Mouse (Mus musculus) liver, adult 2 months (tissue): ENCODE measurements at regions not wholly inside any gene's neighbourhood (a gene's known extent, or its start where the extent isn't known, plus 50 kb on each side); places are given as distances from the start of the nearest gene placed in this dataset.

Experiments
- DNase-seq: peaks from one replicate; pipeline ENCODE4 v3.0.0-alpha.2; 2011; ENCODE audit warnings: low read depth, low spot score; ENCODE audit errors: extremely low read depth
- H3K27ac ChIP-seq: fragments of 200-500 bp; replicated peaks from 2 replicates; pipeline ENCODE4 v1.5.1; 2012; ENCODE audit warnings: low read depth, mild to moderate bottlenecking, control low read depth, inconsistent platforms, low read length; ENCODE audit not compliant: insufficient read depth
- H3K27me3 ChIP-seq: fragments of 200-500 bp; 2 replicates; pipeline ENCODE4 v1.6.1; 2012; ENCODE audit warnings: mild to moderate bottlenecking, moderate library complexity, low read length, inconsistent platforms; ENCODE audit not compliant: control insufficient read depth, insufficient read depth
- H3K36me3 ChIP-seq: fragments of 200-500 bp; 2 replicates; pipeline ENCODE4 v1.6.1; 2012; ENCODE audit warnings: low read length, inconsistent platforms; ENCODE audit not compliant: control insufficient read depth, insufficient read depth
- H3K4me1 ChIP-seq: fragments of 200-500 bp; 2 replicates; pipeline ENCODE4 v1.6.1; 2011; ENCODE audit warnings: low read length; ENCODE audit not compliant: control insufficient read depth, insufficient read depth
- H3K4me3 ChIP-seq: fragments of 200-500 bp; 2 replicates; pipeline ENCODE4 v1.5.1; 2011; ENCODE audit warnings: low read depth, mild to moderate bottlenecking, control low read depth, low read length, moderate library complexity; ENCODE audit not compliant: insufficient read depth
- H3K79me2 ChIP-seq: fragments of 200-500 bp; 2 replicates; pipeline ENCODE4 v1.6.1; 2012; ENCODE audit warnings: inconsistent platforms, mild to moderate bottlenecking, low read length, moderate library complexity; ENCODE audit not compliant: control insufficient read depth, insufficient read depth
- H3K9ac ChIP-seq: fragments of 200-500 bp; 2 replicates; pipeline ENCODE4 v1.6.1; 2012; ENCODE audit warnings: low read depth, mild to moderate bottlenecking, control low read depth, inconsistent platforms, low read length
- CTCF ChIP-seq: fragments of 200-500 bp; IDR thresholded peaks from 2 replicates; pipeline ENCODE4 v1.5.1; 2011; ENCODE audit warnings: low read depth, low read length, control low read depth
- POLR2A ChIP-seq: fragments of 200-500 bp; IDR thresholded peaks from 2 replicates; pipeline ENCODE4 v1.6.1; 2011; ENCODE audit warnings: low read length, control low read depth; ENCODE audit not compliant: insufficient read depth; ENCODE audit errors: extremely low read depth
- WGBS: fragments of 180-500 bp; shearing (Covaris S2); methylation state at CpG from one replicate; pipeline ENCODE4 v1.1.7; 2018; 5-methylcytosine and 5-hydroxymethylcytosine counted together

DNA sequence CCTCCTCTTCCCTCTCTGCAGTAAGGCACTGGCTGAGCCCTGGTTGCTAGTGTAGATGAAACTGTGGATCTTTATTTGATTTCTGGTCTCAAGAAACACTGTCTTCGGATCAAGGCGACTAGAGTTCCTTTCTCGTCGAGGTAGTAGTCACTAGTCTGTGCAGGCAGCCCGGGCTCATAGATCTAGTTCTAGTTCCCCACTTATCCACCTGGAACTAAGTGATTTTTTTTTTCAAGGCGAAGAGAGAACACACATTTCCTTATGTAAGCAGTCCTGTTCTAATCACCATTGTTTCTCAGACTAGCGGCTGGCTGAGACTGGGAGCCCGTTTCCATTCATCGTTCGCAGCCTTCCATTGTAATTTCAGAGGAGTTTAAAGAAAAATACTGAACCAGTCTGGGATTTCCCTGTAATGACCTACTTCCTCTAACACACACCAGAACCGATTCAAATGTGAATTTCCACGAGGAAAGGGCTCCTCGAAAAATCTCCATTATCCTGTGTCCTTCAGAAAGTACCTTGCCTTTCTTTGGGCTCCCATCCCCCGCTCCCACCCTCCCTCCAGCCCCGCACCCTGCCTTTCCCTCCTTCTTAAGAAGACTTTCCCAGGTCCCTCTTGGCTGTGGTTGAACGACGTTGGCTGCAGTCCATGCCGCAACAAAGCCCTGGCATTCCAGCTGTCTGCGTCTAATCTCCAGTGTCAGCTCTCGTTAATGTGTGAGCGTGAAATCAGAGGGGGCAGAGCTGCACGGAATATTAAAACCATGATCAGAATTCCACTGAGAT lies 388.5 kb downstream of the Sorl1 start:
- WGBS: 4% methylated on average over 22 of the region's 22 CpGs
- peak overlapping the region; percentile 33; the same call in 1 of the 2 replicates for H3K4me3 ChIP-seq
- H3K4me1 ChIP-seq: no peaks in the 10 kb centered on the region; the same call in 1 of the 2 replicates
- H3K9ac ChIP-seq: no peak overlapping the region
- H3K27me3 ChIP-seq: peaks cover 3% of the 10 kb centered on the region; the same call in 1 of the 2 replicates
- H3K36me3 ChIP-seq: no peaks in the 10 kb centered on the region
- no peak for DNase-seq
- no peak overlapping the region for H3K27ac ChIP-seq
- TF ChIP-seq CTCF (no peak), POLR2A (no peak)
- no peaks in the 10 kb centered on the region for H3K79me2 ChIP-seq

DNA sequence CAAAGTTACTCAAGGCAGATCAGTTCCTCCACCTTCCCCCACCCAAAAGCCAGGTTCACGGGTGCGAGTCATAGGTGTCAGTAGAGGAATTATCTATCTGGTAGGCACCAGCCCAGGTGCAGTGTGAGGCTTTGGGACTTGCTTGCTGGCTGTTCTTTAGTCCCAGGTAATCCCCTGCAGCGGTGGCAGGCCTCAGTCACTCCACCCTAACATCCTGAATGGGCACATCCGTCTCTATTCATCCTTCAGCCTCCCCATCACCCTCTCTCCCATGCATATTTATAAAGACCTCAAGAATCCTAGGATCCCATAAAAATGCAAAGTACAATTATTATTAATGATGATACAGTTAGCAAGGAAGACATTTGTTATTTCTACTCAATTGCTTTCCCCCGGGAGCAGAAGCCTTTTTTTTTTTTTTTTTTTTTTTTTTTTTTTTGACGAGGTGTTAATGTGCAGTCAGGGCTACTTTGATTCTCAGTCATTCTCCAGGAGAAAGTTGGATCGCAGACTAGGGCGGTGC lies 389.1 kb downstream of the Sorl1 start:
- peaks cover 3% of the 10 kb centered on the region; the same call in 1 of the 2 replicates for H3K27me3 ChIP-seq
- H3K36me3 ChIP-seq: no peaks in the 10 kb centered on the region
- no peak overlapping the region for H3K27ac ChIP-seq
- no peak overlapping the region for H3K4me3 ChIP-seq
- TF ChIP-seq CTCF (no peak), POLR2A (no peak)
- H3K9ac ChIP-seq: no peak overlapping the region
- H3K4me1 ChIP-seq: no peaks in the 10 kb centered on the region; the same call in 1 of the 2 replicates
- WGBS: 45% methylated on average over 8 of the region's 8 CpGs
- H3K79me2 ChIP-seq: no peaks in the 10 kb centered on the region
- no peak for DNase-seq

DNA sequence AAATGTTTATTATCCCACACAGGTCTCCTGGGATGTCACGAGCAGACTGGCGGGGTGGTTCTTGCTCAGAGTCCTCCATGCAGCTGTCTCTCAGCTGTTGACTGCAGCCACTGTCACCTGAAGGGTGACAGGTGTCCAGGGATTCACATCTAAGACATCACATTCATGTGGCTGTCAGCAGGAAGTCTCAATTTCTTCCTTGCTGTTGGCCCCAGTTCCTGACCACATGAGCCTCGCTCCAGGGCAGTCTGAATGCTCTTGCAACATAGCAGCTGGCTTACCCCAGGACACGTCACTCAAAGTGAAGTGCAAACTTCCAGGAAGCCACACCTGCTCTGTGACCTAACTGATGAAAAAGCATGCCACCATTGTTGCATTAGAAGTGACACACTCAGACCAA lies 402.5 kb downstream of the Sorl1 start:
- TF ChIP-seq CTCF: no peak
- no peak for TF ChIP-seq POLR2A
- no peak overlapping the region for H3K4me3 ChIP-seq
- WGBS: 63% methylated on average over 4 of the region's 4 CpGs
- no peaks in the 10 kb centered on the region for H3K27me3 ChIP-seq
- H3K36me3 ChIP-seq: no peaks in the 10 kb centered on the region
- H3K27ac ChIP-seq: no peak overlapping the region
- DNase-seq: no peak
- H3K9ac ChIP-seq: no peak overlapping the region
- H3K79me2 ChIP-seq: no peaks in the 10 kb centered on the region
- no peaks in the 10 kb centered on the region for H3K4me1 ChIP-seq

GRCm38 (mm10) chr9:41715231-41715630 lies 408.9 kb downstream of the Sorl1 start:
- no peak overlapping the region for H3K27ac ChIP-seq
- H3K79me2 ChIP-seq: no peaks in the 10 kb centered on the region
- H3K36me3 ChIP-seq: no peaks in the 10 kb centered on the region
- no peak overlapping the region for H3K9ac ChIP-seq
- H3K4me1 ChIP-seq: no peaks in the 10 kb centered on the region
- H3K27me3 ChIP-seq: no peaks in the 10 kb centered on the region
- no peak overlapping the region for H3K4me3 ChIP-seq
- TF ChIP-seq POLR2A (no peak), CTCF (no peak)
- DNase-seq: no peak

- H3K4me3 ChIP-seq: no peak overlapping the region
- no peak overlapping the region for H3K9ac ChIP-seq
- H3K27ac ChIP-seq: no peak overlapping the region
- TF ChIP-seq CTCF (no peak), POLR2A (no peak)
- H3K79me2 ChIP-seq: no peaks in the 10 kb centered on the region
- H3K4me1 ChIP-seq: no peaks in the 10 kb centered on the region
- no peaks in the 10 kb centered on the region for H3K36me3 ChIP-seq
- no peaks in the 10 kb centered on the region for H3K27me3 ChIP-seq
- DNase-seq: no peak
These were observed 418.1 kb downstream of the Sorl1 start for GRCm38 (mm10) chr9:41705972-41706371.

- H3K4me3 ChIP-seq: no peak overlapping the region
- no peaks in the 10 kb centered on the region for H3K79me2 ChIP-seq
- H3K9ac ChIP-seq: no peak overlapping the region
- TF ChIP-seq POLR2A (no peak), CTCF (no peak)
- DNase-seq: no peak
- no peaks in the 10 kb centered on the region for H3K27me3 ChIP-seq
- H3K4me1 ChIP-seq: no peaks in the 10 kb centered on the region
- WGBS: 64% methylated on average over 8 of the region's 8 CpGs
- H3K27ac ChIP-seq: no peak overlapping the region
- H3K36me3 ChIP-seq: no peaks in the 10 kb centered on the region
These were observed 418.6 kb downstream of the Sorl1 start for GRCm38 (mm10) chr9:41705461-41705903.
